Mouse (Mus musculus) neural tube, embryonic 10.5 days (tissue): ENCODE results near the gene Ccin.

Source experiments
- DNase-seq: peaks from one replicate; pipeline ENCODE4 v3.0.0-alpha.2; 2017; ENCODE audit warnings: low spot score; ENCODE audit errors: extremely low spot score

Ccin gene

GRCm38 (mm10) chr4:43974914-43975616 is 8.2 kb upstream of the Ccin start:
- no peak for DNase-seq

- no peak for DNase-seq
These were observed 7.0 kb upstream of the Ccin start for GRCm38 (mm10) chr4:43976223-43976740.

- DNase-seq: no peak
These were observed 4.5 kb upstream of the Ccin start for GRCm38 (mm10) chr4:43978521-43979443.

- no peak for DNase-seq
These were observed 3.5 kb upstream of the Ccin start for GRCm38 (mm10) chr4:43979746-43980145.

GRCm38 (mm10) chr4:43980236-43980635 is 3.0 kb upstream of the Ccin start:
- no peak for DNase-seq

- no peak for DNase-seq
These were observed 2.4 kb upstream of the Ccin start for GRCm38 (mm10) chr4:43980846-43981245.

- DNase-seq: no peak
These were observed 2.0 kb upstream of the Ccin start for GRCm38 (mm10) chr4:43981251-43981650.

- DNase-seq: peak; percentile 96
These were observed 1.1 kb upstream of the Ccin start for GRCm38 (mm10) chr4:43982053-43982732.

- no peak for DNase-seq
These were observed 473 bp downstream of the Ccin start for GRCm38 (mm10) chr4:43983756-43984155.

- DNase-seq: no peak
These were observed 1.0 kb downstream of the Ccin start for GRCm38 (mm10) chr4:43984326-43984725.

- peak; percentile 4 for DNase-seq
These were observed 5.7 kb downstream of the Ccin start for GRCm38 (mm10) chr4:43988976-43989375.

- DNase-seq: no peak
These were observed 9.8 kb downstream of the Ccin start for GRCm38 (mm10) chr4:43993072-43993471.

GRCm38 (mm10) chr4:43994342-43994741 is 11.1 kb downstream of the Ccin start:
- no peak for DNase-seq

GRCm38 (mm10) chr4:44003622-44004021 is 20.3 kb downstream of the Ccin start:
- DNase-seq: no peak

- no peak for DNase-seq
These were observed 20.8 kb downstream of the Ccin start, which contains the start of gene Clta for GRCm38 (mm10) chr4:44004126-44004525. Gene Clta, plus strand, starts transcription at chr4:44004452.

- DNase-seq: no peak
These were observed 21.5 kb downstream of the Ccin start for GRCm38 (mm10) chr4:44004623-44005409.

- no peak for DNase-seq
These were observed 26.9 kb downstream of the Ccin start for GRCm38 (mm10) chr4:44010176-44010575.

GRCm38 (mm10) chr4:44010893-44011292 is 27.6 kb downstream of the Ccin start:
- DNase-seq: no peak

GRCm38 (mm10) chr4:44011799-44012198 is 28.5 kb downstream of the Ccin start:
- no peak for DNase-seq
